Mouse (Mus musculus) CH12.LX (cell line): ENCODE data around the gene Cfap46.

Experiments used
- CTCF ChIP-seq, 2 experiments: IDR thresholded peaks in 1 of 2; conservative IDR thresholded peaks in 1 of 2; 2 replicates each; pipeline ENCODE4 v1.5.1; 2011 to 2012; ENCODE audit warnings: low read depth in 2 of 2, low read length in 2 of 2, improper control_type of control experiment in 1 of 2, inconsistent platforms in 1 of 2, mild to moderate bottlenecking in 1 of 2, moderate library complexity in 1 of 2
- MAFK ChIP-seq: IDR thresholded peaks from 2 replicates; pipeline ENCODE4 v1.6.1; 2011; ENCODE audit warnings: low read length, improper control_type of control experiment; ENCODE audit not compliant: insufficient replicate concordance
- POLR2A ChIP-seq: IDR thresholded peaks from 2 replicates; pipeline ENCODE4 v1.6.1; 2011; ENCODE audit warnings: low read depth, mild to moderate bottlenecking, improper control_type of control experiment, low read length
- USF2 ChIP-seq: conservative IDR thresholded peaks from 2 replicates; pipeline ENCODE4 v1.6.1; 2011; ENCODE audit warnings: low read depth, low read length, improper control_type of control experiment

GRCm38 (mm10) chr7:139703826-139704199 is 20.2 kb upstream of the Cfap46 start:
- no peak for TF ChIP-seq MAFK
- TF ChIP-seq USF2: no peak
- TF ChIP-seq POLR2A: peak; percentile 36; the same call in 1 of the 2 replicates
- no peak for TF ChIP-seq CTCF (conservative IDR thresholded peaks at IDR 0.05 in 1 of 2, IDR thresholded peaks at IDR 0.05 in 1 of 2; ENCODE audit: low read depth in 2 of 2, low read length in 2 of 2)
